Mouse (Mus musculus) thymus, adult 18-20 months (tissue): ENCODE data around the gene Kpna7.
"Not testable (repeated sequence)": the region's sequence is repeated elsewhere in the genome, so short reads cannot be mapped to it uniquely, and the experiment has no call there.

Experiments
- DNase-seq, 2 experiments: peaks; one replicate each; pipeline ENCODE4 v3.0.0; 2022; ENCODE audit warnings: mixed read lengths in 2 of 2

The Kpna7 gene

DNA sequence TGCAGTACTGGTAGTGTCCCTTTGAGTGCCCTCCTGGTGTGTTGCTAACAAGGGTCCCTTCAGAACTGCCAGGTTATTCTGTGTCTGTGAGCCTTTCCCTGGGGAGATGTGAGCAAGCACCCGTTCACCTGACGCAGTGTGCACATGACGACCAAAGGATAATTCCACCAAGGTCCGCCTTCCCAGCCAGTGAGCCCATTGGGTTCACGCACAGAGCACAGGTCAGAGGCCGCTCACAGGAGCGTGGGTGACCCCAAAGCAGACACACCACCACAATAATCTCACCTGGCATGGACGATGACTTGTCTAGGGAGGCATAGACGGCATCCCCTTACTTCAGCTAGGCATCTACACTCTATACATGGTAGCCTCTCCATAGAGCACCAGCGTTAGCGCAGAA lies 17.6 kb upstream of the Kpna7 start:
- not testable (repeated sequence) for DNase-seq

DNA sequence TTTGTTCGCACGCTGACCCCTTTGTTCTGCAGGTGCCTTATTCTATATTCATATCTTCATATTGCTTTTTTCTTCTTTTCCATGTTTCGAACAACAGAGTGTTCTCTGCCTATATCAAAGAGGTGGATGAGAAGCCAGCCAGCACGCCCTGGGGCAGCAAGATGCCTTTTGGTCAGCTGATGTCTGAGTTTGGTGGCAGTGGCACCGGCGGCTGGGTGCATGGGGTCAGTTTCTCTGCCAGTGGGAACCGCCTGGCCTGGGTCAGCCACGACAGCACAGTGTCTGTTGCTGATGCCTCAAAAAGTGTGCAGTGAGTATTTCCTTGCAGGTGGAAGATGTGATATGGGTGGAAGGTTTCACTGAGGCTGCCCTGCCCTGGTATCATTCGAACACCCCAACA lies 17.1 kb upstream of the Kpna7 start:
- no peak for DNase-seq

DNA sequence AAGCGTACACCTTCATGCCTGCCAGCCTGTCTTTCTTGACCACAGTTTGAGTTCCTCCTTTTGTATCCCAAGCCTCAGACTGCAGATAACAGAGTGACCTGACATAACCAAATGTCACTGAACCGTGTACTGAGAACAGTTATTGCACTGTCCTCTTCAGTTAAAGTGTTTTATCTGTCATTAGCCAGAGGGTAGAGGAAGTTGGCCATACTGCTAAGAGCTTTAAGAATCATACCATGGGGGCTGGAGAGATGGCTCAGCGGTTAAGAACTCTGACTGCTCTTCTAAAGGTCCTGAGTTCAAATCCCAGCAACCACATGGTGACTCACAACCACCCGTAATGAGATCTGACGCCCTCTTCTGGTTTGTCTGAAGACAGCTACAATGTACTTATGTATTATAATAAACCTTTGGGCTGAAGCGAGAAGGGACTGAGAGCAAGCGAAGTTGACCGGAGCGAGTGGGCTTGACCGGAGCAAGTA lies 14.6 kb upstream of the Kpna7 start:
- no peak for DNase-seq

DNA sequence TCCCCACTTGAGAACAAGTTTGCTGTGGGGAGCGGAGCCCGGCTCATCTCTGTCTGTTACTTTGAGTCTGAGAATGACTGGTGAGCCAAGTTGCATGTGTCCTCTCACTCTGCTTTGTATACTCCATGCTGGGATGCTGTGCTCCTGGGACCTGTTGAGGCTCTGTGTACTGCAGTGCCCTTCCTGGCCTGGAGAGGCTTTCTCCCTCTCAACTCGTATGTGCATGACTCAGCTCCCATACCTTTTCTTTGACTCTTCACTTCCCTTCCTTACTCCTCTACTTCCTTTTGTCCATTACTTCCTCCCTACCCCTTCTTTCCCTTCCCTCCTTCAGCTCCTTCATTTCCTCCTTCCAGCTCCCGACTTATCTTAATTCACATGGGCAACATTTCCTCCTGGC lies 12.4 kb upstream of the Kpna7 start:
- DNase-seq = no peak

DNA sequence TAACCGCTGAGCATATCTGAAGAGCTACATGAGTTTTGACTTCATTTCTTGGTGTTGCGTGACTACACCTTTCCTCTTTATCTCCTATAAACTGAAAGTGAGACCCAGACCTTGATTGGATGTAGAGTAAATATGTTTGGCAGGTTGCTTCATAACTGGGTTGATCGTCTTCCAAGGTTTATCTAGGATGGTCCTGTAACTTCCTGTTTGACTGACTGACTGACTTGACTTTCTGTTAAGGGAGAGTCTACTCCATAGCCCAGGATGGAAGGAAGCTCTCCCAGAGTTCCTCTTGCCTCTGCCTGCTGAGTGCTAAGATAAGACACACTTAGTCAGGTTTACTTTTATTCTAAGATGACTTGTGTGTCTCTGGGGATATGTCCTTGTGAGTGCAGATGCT lies 6.0 kb upstream of the Kpna7 start:
- DNase-seq = no peak

DNA sequence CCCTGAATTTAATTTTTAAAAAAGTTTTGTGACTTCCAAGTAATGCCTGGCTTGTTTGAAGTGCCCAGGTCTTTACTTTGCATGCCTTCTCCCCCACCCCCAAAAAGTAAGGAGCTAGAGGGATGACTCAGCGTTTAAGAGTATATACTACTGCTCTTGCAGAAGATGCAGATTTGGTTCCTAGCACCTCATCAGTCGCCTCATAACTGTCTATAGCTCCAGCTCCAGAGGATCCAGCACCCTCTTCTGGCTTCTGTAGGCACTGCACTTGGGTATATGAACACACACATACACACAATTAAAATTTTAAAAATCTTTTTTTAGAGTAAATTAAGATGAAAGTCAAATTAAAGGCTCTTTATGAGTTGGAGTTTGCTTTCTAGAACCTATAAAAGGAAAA lies 4.4 kb upstream of the Kpna7 start:
- no peak for DNase-seq

DNA sequence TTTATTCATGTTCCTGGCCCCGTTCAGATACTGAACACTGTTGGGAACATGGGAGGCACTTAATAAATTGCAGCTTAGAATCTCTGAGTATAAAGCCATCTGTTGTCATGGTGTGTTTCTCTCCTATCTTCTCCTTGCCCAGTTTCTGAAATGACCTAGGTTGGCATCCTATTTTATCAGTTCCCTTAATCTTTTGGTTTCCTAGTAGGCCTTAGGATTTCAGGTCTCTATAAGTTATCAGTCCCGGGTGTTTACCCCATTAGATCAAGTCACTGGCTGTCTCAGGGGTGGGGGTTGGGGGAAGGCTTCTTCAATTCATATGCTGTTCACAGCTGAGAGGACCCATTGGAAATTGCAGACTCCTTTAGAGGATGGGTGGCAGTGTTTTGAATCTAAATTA lies 992 bp upstream of the Kpna7 start:
- no peak for DNase-seq

DNA sequence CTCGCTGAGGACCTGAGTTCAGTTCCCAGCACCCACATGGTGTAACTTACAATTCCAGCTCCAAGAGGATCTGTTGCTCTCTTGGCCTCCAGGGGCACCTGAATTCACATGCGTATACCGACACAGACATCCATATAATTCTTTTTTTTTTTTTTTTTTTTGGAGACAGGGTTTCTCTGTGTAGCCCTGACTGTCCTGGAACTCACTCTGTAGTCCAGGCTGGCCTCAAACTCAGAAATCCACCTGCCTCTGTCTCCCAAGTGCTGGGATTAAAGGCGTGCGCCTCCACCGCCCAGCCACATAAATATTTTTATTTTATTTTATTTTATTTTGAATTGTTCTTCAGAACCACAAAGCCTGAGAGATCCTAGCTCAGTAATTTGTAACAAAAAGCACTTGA lies 629 bp downstream of the Kpna7 start:
- not testable (repeated sequence) for DNase-seq

DNA sequence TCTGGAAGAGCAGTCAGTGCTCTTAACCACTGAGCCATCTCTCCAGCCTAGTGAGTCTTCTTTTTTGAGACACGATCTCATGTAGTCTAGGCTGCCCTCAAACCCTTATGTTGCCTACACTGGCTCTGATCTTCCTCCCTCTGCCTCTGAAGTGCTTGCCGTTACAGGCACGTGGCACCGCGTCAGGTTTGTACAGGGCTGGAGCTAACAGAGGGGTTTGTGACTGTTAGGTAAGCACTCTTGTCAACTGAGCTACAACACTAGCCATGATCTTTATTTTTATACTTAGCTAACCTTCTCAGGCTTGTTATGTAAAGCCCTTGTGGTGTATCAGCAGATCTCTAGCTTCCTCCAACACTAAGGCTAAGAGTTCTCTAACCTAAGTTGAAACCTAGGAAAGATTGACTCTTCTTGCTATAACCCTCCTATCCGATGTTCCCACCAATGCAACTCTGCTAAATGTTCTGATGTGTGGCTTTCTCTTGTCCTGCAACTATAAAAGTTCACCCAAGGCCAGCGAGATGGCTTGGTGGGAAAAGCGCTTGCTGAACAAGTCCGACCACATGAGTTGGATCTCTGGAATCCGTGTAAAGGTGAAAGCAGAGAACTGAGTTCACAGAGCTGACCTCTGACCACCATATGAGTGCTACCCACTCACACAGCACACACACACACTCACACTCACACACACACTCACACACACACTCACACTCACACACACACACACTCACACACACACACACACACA lies 1.8 kb downstream of the Kpna7 start:
- no peak for DNase-seq

DNA sequence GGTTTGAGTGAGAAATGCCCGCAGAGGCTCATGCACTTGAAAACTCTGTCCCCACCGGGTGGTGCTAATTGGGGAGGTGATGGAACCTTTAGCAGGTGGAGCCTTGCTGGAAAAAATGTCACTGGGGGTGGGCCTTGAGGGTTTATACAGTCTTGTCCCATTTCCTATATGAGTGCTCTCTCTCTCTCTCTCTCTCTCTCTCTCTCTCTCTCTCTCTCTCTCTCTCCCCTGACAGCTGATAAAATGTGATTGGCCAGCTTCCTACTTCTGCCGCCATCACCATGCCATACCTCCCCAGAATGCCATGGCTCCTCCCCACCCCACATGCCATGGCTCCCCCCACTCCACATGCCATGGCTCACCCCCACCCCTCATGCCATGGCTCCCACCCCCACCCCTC lies 8.7 kb downstream of the Kpna7 start:
- no peak for DNase-seq

DNA sequence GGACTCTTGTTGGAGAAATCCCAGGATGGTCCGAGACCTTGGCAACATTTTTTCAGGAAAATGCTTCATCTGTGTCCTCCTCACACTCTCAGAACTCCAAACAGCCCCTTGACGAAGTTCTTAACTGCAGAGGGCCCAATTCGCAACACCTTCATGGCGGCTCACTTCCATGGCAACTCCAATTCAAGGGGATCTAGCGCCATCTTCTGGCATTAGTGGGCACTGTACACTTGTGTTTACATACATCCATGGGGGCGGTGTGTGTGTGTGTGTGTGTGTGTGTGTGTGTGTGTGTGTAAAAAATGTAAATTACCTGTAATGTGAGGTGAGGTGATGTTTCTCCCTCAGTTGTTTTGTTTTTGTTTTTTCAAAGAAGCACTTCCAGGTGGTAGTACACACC lies 12.5 kb downstream of the Kpna7 start:
- no peak for DNase-seq

DNA sequence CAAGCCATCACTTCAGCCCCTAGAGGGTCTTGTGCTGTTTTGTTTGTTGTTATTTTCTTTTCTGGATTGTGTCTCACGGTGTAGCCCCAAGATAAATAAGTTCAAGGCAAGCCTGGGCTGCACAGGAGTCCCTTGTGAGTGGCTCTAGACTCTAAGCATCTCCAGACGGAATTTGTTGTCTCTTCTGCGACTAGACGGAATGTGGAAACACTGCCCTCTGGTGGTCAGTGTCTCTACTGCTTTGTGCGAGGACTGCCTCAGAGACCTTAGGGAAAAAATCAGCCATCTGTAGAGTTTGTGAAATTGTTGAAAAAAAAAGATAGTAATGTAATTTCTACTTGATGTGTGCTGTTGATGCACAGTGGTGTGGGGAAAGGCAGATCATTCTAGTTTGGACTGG lies 14.1 kb downstream of the Kpna7 start:
- peak; percentile 9 to 11 for DNase-seq

DNA sequence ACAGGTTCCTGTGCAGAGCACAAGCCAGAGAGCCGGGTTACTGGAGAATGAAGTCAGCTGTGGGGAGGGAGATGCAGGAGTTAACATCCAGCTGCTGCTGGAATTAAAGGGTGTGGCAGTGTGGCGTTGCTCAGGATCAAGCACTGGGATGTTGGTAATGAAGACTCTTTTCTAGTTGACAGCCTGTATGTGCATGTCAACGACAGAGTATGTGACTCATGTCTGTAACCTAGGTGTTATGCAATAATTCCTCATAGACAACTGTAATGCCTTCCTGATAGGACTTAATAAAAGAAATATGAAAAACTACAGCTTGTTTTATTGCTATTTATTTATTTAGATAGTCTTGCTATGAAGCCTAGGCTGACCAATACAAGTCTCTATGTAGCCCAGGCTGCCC lies 15.0 kb downstream of the Kpna7 start:
- DNase-seq = no peak

DNA sequence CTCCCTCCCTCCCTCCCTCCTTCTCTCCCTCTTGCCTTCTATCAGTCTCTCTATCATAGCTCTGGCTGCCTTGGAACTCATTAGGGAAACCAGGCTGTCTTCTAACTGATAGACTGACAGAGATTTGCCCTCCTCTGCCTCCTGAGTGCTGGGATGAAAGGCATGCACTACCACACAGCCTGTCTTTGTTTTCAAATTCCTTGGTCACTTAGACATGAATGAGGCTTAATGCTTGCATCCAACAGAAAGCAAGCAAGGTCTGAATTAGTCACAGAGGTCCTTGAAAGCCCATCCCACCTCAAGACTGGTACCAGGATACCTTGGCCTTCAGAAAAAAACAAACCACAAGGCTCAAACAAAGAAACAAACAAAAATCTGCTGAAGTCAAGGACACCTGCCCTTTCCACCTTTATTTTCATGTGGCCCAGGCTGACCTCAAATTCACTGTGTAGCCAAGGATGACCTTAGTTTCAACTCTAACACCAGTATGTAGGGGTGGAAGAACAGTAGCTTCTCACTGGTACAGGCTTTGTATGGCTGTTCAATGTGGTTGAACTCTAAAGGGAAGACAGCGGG lies 19.0 kb downstream of the Kpna7 start:
- no peak for DNase-seq

DNA sequence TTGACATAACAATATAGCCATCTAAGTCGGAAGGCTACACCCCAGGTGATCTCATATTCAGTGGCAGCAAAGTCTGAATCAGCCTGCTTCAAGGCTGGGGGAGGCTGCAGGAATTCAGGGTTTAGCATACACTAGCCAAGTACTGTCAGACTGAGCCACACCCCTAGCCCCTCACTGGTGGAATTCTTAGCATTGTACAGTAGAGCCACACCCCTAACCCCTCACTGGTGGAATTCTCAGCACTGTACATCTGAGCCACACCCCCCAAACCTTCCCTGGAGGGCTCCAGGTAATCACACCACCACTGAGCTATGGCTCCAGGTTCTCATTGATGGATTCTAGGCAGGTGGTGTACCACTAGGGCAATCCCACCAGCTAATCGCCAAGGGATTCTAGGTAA lies 24.3 kb downstream of the Kpna7 start:
- DNase-seq = no peak

DNA sequence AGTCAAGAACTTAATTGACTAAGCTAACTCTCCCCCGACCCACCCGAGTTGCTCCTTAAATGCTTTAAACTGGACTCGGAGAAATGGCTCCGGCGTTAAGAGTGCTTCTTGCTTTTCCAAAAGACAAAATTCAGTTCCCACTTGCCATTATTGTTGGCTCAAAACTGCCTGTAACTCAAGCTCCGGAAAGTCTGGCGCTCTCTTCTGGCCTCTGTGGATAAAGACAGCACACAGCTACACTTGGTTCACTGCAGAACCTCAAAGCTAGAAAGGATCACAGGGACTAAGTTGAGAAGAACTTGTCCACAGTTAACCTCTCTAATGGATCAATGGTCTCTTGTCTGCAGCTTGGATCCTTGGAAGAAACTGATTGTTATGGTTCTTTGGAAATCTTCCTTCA lies 25.1 kb downstream of the Kpna7 start:
- DNase-seq = no peak

DNA sequence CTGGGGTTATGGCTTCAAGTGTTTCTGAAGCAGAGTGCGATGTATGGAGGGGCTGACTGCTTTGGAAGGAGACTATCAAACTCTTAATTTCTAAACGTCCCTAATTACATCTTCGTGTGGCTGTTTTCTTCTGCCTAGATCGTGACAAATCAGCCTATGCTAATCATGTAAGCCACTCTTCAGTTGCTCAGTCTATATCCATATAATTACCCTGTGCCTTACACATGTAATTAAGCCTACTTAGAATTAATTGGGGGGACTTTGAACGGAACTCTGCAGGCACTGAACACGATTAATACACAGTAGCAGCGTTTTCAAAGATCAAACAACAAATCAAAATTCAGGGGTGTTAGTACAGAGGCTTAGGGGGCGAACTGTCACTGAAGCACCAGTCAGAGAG lies 25.9 kb downstream of the Kpna7 start:
- DNase-seq = no peak

DNA sequence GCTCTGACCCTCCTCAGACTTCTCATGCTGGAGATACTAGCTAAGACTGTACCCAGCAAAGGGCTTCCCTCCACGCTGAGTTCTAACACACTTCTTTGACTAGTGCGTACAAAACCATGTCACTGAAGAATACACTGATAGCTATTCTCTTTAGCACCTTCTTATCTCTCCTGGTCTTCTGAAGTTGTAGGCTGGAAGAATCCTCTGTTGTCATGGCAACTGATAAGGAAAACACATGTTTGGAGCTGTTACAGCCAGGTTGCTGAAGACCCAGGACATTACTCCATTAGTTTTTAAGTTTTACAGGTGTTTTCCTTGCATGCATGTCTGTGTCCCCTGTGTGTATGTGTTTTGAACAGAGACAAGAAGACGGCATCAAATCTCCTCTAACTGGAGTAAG lies 29.6 kb downstream of the Kpna7 start:
- not testable (repeated sequence) for DNase-seq

DNA sequence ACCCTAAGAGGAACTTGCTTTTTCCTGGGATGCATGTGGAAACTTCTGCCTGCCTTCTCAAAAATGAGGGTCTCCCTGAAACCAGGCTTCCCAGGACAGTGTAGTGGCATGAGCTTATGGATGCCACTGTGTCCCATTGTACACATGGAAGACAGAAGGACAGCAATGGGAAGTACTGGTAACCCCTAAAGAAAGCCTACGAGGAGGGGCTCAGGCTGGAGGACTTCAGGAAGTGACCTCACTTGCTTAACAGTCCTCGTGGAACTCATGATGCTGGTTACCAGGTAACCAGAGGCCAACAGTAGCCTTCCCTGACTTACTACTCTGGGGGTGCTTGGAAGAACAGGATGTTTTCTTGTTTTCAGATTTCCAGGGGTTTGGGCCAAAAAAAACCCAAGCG lies 41.1 kb downstream of the Kpna7 start, which contains the start of gene 1700018F24Rik:
Gene 1700018F24Rik (plus strand): TSS at position 301 of the 400 bp plus-strand sequence.
- DNase-seq = not testable (repeated sequence)

DNA sequence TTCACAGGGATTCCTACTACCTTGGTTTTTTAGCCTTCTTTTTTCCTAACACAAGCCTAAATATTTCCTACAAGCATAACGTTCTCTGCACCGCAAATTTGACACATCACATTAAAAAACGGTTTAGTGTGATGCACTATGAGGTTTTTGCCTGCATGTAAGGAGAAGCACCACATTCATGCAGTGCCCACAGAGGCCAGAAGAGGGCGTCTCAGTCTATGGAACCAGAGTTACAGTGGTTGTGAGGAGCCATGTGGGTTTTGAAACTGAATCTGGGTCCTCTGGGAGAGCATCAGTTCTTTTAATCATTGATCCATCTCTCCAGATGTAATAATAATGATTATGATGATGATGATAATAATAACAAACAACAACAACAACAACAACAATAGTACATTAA lies 42.2 kb downstream of the Kpna7 start:
- no peak for DNase-seq

DNA sequence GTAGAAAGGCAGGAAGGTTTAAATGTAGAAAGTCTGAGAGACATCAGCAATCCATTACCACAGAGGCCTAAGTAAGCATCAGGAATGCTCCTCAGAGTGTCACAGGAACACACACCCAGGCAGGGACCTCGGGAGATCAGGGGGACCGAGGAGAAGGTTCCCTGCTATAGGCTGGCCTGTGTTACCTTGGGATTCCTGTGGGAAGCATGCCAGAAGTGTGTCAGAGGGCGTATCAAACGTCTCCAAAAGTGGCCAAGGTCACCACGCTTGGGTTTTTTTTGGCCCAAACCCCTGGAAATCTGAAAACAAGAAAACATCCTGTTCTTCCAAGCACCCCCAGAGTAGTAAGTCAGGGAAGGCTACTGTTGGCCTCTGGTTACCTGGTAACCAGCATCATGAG lies 51.4 kb downstream of the Kpna7 start, which contains the start of gene Gm4871:
Gene Gm4871 (minus strand): TSS at position 364 of the 400 bp plus-strand sequence.
- not testable (repeated sequence) for DNase-seq

DNA sequence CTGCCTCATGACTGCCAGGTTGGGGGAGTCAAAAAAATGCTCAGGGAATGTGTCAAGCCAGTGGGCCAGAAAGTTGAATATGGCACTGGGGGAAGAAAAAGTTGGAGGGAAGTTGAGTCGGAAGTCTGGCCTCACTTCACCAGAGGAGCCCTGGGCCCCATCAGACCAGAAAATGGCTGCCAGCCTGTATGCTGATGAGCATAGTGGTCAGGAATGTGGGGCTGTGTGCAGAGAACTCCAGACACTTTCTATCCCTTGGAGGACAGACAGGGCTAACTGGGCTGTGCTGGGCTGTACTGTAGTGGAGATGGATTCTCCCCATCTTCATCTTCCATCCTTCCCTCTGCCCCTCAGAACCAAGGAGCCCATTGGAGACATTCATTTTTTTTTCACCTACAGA lies 53.4 kb downstream of the Kpna7 start:
- DNase-seq = not testable (repeated sequence)

DNA sequence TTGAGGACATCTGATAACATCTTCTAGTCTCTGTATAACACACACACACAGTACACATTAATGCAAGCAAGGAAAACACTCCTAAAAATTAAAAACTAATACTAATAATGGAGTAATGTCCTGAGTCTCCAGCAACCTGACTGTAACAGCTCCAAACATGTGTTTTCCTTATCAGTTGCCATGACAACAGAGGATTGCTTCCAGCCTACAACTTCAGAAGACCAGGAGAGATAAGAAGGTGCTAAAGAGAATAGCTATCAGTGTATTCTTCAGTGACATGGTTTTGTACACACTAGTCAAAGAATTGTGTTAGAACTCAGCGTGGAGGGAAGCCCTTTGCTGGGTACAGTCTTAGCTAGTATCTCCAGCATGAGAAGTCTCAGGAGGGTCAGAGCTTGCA lies 63.1 kb downstream of the Kpna7 start:
- not testable (repeated sequence) for DNase-seq

DNA sequence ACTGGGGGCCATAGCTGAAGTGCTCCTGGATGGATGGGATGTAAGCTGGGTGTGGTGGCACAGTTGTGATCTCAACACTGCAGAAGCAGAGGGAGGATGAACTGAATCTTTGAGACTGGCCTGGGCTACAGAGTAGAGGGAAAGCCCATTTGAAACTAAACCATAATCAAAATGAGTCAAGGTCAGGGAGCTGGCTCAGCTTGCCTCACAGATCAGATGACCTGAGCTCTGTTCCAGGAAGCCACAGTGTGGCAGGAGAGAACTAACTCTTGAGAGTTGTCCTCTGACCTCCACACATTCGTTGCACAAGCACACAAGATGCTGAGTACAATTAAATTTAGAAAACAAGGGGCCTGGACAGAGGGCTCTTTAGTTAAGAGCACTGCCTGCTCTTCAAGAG lies 63.6 kb downstream of the Kpna7 start:
- not testable (repeated sequence) for DNase-seq

DNA sequence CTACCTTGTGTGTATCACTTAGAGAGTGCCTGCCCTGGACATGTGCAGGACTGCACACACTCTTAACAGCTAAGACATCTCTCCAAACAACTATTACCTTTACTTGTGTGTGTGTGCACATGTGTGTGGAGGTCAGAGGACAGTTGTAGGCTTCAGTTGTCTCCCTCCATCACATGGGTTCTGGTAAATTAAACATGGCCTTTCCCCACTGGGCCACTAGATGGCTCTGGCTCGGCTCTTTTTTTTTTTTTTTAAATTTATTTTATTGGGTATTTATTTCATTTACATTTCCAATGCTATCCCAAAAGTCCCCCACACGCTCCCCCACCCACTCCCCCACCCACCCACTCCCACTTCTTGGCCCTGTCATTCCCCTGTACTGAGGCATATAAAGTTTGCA lies 67.1 kb downstream of the Kpna7 start:
- DNase-seq = not testable (repeated sequence)
